Mouse (Mus musculus) bone marrow macrophage, adult 2 months (primary cell): ENCODE results near the gene Pecam1.
"Not testable (repeated sequence)": the region's sequence is repeated elsewhere in the genome, so short reads cannot be mapped to it uniquely, and the experiment has no call there.

Source experiments
- CTCF ChIP-seq: IDR thresholded peaks from 2 replicates; pipeline ENCODE4 v1.5.1; 2012; ENCODE audit warnings: low read depth, mild to moderate bottlenecking, low read length, moderate library complexity
- POLR2A ChIP-seq: IDR thresholded peaks from 2 replicates; pipeline ENCODE4 v1.6.1; 2012; ENCODE audit warnings: mild to moderate bottlenecking, low read depth, low read length, borderline replicate concordance

- not testable (repeated sequence) for TF ChIP-seq CTCF, POLR2A
Measured at GRCm38 (mm10) chr11:106618768-106619167, 131.7 kb downstream of the Pecam1 start.
